Mouse (Mus musculus) adrenal gland, adult 2 months (tissue): Measurements from ENCODE around the gene Rbbp7. TPM values are rescaled to one million over a fixed set of nuclear protein-coding genes. Genes with fewer than 3 reads are reported as not detected.

Source experiments
- DNase-seq: peaks from one replicate; pipeline ENCODE4 v3.0.0; 2021
- polyA plus RNA-seq: library from polyadenylated mRNA; depleted of rRNA; stranded (reverse); fragments of >200 nt; gene quantifications from 2 replicates; pipeline ENCODE4 v1.2.3, GENCODE M21; 2012; rRNA removed
- total RNA-seq, 2 experiments: library from RNA; stranded (reverse); gene quantifications; 2 replicates each; pipeline ENCODE4 v1.2.3; 2021

Rbbp7 gene
- total and polyA plus RNA-seq, 3 experiments = 19.1 to 163 (median 148) TPM

GRCm38 (mm10) chrX:162828016-162828415 is 67.8 kb downstream of the Rbbp7 start:
- DNase-seq = peak; percentile 31

Other genes with a start within 250 kb of the Rbbp7 start
- 1 to 10 TPM; 2.0 to 2.7 TPM for gene Reps2, start 116.8 kb upstream of the Rbbp7 start, total RNA-seq
- gene Reps2, start 116.8 kb upstream of the Rbbp7 start, polyA plus RNA-seq = 0.18 and 0.33 TPM in 2 replicates
- gene Txlng, start 69.1 kb downstream of the Rbbp7 start, total RNA-seq = 10 to 100 TPM; 19.5 to 23.9 TPM
- gene Txlng, start 69.1 kb downstream of the Rbbp7 start, polyA plus RNA-seq = 0.89 and 1.1 TPM in 2 replicates
- gene Syap1, start 128.0 kb downstream of the Rbbp7 start, total RNA-seq = 10 to 100 TPM; 76.9 to 79.7 TPM
- 10.0 and 10.7 TPM in 2 replicates for gene Syap1, start 128.0 kb downstream of the Rbbp7 start, polyA plus RNA-seq
- 10 to 100 TPM; 57.2 to 72.6 TPM for gene Ctps2, start 140.8 kb downstream of the Rbbp7 start, total RNA-seq
- gene Ctps2, start 140.8 kb downstream of the Rbbp7 start, polyA plus RNA-seq = 5.3 and 8.5 TPM in 2 replicates
- not detected for gene S100g, start 204.2 kb downstream of the Rbbp7 start, total RNA-seq
- not detected in 2 replicates for gene S100g, start 204.2 kb downstream of the Rbbp7 start, polyA plus RNA-seq